Mouse (Mus musculus) G1E-ER4 (cell line): ENCODE data around the gene Tmem60. TPM values are rescaled to one million over a fixed set of nuclear protein-coding genes. Genes with fewer than 3 reads are reported as not detected.

ENCODE experiments used
- GATA1 ChIP-seq: IDR thresholded peaks from one replicate; pipeline ENCODE4 v1.8.0; 2012; ENCODE audit warnings: low read length, inconsistent platforms
- polyA plus RNA-seq: library from polyadenylated mRNA; stranded (reverse); fragments of >175 nt; gene quantifications from 2 replicates; pipeline ENCODE4 v1.2.3, GENCODE M21; 2012

Tmem60 gene
- polyA plus RNA-seq, result 2.8 and 2.9 TPM in 2 replicates

DNA sequence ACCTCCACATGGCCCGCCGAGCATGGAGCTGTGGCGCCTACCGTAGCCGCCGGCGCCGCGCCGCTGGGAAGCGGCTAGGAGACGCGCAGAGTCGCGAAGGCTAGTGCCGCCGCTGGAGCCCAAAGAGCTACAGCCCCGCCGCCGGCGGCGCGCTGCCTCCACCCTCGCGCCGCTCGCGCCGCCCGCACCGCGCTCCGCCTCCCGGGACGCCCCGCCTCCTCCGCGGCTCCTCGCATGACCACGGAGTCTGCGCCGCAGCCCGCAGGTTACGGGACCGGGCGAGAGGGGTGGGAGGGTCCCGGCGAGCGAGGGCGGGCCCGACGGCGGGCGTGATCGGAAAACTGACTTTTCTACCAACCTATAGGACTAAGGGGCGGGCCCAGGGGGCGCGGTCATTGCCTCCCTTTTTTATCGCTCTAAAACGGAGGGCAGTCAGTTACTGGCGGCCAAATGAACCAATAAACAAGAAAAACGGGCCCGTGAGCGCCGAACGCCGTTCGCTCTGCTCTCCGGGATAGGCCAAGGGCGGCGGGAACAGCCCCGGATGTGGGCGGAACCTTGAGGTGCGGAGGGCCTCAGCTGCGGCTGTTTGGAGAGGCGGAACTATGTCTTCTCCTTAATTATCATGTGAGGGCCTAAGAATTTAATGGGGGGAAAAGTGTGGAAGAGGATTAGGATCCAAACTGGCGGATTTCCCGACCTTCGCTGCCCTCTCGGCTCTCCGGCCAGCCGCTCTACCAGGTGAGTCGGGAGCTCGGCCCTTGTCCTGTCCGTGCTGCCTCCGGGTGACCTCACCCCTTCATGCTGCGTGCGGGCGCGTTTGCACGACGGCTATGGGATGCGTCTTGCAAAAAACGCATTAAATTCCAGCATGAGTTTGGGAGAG is at the start of gene Tmem60, which contains the start of gene Phtf2:
Tmem60 (plus strand) TSS at position 277 of the 886 bp plus-strand sequence.
Phtf2 (minus strand) TSS at position 210 of the 886 bp plus-strand sequence.
- no peak for TF ChIP-seq GATA1

DNA sequence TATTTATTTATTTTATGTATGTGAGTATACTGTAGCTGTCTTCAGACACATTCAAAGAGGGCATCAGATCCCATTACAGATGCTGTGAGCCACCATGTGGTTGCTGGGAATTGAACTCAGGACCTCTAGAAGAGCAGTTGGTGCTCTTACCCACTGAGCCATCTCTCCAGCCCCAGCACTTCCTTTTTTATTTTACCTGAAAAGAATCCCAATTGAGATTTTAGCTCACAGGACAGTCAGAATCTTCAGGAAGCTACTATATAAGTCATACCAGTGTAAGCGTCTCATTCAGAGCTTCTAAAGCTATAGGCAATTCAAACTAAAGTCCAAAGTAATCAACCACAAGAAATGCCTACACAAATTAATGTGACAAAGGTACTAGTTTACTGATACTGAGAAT is 47.6 kb upstream of the Tmem60 start:
- TF ChIP-seq GATA1, result no peak

DNA sequence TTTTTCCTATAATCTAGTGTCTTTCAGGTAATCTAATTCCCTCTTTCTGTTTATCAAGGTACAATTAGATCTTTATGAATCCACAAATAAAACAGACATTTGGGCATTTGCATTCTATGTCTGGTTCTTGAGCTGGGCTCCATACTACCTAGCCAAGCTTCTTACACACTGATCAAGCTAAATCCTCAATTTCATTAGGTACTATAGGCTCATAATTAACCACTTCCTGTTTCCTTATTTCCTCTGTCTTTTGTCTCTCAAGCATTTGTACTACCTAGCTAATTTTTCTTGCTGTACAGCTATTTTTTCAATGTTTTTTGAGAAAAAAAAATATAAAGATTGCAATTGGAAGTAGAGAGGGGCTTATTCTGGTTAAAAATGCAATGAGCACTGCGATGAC is 44.9 kb upstream of the Tmem60 start:
- TF ChIP-seq GATA1, result no peak

DNA sequence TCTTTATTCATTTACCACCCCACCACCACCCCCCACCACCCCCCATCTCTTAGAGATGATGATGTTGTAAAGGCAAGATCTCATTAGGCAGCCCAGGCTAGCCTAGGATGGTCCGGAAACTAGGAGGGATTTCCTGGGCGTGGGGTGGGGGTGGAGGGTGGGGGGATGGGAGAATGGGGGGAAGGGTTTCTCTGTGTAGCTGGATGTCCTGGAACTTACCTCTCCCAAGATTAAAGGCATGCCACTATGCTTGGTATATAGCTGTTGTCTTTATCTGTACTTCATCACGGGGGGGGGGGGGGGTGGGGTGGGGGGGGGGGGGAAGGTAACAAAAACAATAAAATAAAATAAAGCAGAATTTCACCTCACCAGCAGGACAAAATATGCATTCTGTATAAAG is 38.6 kb upstream of the Tmem60 start:
- no peak for TF ChIP-seq GATA1

DNA sequence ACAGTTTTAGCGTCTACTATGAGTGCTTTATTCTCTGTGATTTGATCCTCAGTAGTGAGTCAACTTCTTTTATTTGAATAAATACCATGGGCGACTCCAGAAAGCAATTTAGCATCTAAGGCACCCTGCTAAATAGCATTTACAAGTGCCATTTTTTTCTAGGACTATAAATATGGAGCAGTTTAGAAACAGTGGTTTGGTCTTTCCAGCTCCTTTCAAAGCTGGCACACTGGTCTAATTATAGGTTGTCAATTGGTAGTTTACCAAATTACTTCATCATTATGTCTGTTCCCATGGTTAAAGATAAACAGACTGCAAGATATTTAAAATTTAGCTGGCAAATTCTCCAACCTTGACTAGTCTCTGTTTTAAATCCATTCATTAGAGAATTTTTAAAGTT is 38.2 kb upstream of the Tmem60 start:
- no peak for TF ChIP-seq GATA1

DNA sequence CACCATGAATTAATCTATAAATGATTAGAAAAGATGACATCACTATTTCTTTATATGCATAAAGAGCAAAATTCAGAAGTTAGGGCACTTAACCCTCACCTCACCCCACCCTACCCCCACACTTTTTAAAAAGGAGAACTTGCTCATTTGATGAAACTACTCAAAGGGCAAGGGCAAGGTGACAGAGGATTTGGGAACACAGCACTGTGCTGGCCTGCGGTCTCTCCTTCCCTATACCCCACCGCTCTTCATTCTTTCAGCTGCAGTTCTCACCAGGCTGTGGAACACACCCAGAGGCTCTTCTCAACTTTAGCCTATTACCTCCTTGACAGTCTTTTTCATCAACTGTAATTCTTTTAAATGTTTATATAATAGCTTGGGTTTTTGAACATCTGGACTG is 35.0 kb upstream of the Tmem60 start:
- no peak for TF ChIP-seq GATA1

DNA sequence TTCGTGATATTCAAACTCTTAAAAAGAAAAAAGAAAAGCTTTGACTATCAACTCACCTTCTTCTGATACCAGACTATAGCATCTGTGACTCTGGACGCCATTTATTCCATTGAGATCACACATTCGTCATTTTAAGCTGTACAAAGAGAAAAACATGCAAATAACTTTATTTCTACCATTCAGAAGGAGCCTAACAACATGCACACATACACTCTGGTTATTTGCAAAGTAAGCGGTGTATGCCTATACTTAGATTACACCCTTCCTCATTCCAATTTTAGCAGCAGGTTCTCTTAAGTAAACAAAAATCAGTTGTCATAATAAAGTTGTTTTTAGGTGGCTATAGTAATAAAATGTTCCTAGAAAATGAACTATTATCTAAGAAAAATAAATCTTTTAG is 26.9 kb upstream of the Tmem60 start:
- no peak for TF ChIP-seq GATA1

DNA sequence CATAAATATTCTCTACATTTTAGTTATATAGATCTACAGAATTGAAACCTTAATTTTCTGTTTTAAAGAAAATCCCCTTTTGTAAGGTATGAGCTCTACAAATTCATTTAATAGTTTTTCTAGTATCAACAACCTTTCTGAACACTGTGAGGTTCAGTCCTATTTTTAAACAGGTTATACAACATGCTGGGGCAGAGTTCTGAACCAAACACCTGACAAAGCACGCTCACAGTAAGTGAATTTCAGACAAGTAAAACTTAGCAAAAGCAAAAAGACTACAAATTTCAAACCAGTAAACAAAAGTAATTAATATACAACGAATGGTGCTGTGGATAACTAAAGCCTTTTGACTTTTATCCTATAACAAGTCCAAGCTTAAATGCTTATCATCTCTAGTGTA is 23.6 kb upstream of the Tmem60 start:
- no peak for TF ChIP-seq GATA1

DNA sequence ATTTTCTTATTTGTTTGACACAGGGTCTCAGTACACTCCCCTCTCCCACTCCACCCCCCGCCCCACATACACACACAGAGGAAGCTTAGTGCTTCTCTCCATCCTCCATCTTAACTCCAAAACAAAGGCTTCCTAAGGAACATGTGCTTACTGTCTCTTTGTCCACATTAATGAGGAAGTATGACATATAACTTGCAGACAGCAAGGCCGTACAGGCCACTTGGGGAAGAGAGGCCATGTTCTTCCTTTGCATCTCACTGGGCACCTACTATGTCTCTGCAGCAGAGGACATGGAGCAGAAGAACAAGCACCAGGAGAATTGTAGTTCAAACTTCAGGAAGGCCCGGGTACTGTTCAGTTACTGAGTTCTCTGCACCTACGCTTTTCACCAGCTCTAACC is 21.4 kb upstream of the Tmem60 start:
- TF ChIP-seq GATA1, result no peak

DNA sequence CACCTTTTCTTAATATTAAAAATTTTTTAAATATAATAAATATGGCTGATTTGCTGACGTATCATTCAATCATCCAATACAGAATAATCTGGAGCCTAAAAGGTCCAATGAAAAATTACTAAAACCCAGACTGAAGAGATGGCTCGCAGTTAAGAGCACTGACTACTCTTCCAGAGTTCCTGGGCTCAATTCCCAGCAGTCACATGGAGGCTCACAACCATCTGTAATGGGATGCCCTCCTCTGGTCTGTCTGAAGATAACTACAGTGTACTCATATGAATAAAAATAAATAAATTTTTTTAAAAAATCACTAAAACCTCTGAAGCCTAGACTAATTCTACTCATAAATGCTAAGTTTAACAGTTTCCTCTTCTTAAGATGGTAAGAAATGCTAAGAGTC is 20.1 kb upstream of the Tmem60 start:
- no peak for TF ChIP-seq GATA1

DNA sequence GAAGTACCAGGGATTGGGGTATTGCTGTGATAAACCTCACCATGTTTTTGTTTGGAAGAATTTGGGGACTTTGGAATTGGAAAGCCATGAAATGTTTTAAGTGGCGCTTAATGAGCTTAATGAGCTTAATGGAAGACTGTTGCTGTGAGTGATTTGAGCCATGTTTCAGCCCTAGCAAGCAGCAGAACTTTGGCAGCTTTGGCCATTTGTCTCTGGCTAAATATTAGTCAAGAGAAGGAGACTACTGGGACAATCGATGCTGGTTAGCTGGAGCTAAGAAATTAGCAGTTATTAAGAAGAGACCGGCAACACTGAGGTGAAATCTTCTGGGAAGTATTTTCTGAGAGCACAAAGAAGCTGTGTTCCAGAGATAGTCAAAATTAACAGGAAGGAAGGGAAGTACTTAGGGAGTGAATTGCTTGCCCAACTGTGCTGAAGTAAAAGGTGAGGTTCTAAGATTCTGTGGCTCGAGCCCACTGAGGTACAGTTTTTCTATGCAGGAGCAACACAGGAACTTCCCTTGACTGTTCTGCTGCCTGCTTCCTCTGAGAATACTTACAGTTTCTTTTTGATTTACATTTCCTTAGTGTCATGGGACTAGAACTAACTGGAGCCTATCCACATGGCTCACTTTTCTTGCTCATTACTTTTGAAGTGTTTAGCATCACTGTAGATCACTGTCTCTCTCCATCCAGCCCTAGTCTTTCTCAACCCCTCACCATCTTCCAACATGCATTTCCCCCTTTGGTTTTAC is 17.6 kb upstream of the Tmem60 start:
- no peak for TF ChIP-seq GATA1

DNA sequence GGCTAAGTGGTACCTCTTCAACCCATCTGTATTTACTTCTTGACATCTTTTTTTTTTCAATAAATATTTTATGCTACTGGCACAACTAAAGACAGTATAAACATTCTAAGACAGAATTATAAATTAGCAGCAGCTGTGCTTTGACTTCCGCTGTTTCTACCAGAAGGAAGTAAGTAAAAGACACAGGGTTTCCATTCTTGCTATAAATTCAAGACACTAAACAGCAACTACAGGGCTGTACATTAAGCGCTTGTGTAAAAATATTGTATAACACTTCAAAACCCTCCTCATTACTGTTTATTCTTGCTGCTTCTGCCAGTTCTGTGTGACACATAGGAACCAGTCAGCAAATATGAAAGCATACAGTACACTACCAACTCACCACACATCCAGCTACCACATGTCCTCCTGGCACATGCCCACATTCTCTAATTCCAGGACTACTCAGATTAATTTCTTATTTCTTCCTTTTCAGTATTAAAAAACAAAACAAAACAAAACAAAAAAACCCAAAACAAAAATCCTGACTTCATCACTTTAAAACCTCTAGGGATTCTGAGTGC is 16.7 kb upstream of the Tmem60 start:
- TF ChIP-seq GATA1, result no peak

DNA sequence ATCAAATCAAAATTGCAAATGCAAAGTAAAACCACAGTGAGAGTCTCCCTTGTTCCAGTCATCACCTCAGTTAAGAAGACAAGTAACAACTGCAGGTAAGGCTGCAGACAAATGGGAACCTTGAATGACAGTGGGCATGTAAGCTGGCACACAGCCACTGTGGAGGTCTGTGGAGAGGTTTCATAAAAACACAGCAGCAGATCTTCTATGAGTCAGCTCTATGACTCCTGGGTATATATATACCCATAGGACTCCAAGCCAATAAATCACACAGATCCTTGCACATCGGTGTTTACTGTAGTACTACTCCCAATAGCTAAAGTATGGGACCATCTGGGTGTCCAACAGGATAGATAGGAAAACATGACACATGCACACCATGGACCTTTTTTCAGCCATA is 8.8 kb upstream of the Tmem60 start:
- no peak for TF ChIP-seq GATA1

DNA sequence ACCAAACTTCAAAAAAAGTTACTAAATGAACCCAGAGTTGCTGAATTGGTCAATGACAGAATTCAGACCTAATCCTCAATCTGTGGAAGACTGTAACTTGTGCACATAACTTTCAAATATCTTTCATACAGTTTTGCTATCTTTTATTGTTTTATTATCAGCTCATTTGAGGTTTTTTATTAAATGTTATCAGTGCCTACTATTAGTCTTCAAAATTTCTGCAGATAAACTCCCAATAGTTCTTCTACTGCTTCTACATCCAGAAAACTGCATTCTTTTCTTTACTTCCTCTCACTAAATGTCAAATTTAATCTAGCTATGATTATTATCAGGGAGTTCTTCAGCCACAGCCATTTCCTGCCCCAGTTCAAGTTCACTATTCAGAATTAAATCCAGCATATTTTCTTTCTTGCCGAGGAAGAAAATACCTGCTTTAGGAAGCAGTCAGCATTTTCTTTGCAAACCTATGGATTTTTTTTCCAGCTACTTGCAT is 5.0 kb upstream of the Tmem60 start:
- peak; percentile 15 for TF ChIP-seq GATA1

DNA sequence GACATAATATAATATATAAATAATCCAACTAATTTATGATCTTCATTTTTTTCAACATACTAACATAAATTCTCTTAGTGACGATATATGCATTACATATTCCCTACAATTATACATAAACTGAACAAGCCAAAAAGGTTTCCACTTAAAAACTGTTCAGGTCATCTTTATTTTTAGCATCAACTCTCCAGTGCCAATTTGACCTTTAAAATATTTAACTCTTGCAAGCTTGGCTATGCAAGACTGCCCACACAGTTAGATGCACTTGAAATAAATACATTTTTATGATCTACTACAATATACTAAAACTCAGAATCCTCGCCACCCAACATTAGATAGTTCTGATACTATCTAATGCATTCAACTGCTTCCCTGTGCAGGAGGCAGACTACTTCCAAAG is 1.6 kb upstream of the Tmem60 start:
- TF ChIP-seq GATA1, result no peak
